Mouse (Mus musculus) hindbrain, embryonic 11.5 days (tissue): Measurements from ENCODE around the gene Cilp. TPM values are rescaled to one million over a fixed set of nuclear protein-coding genes. Genes with fewer than 3 reads are reported as not detected.
"Not testable (repeated sequence)": the region's sequence is repeated elsewhere in the genome, so short reads cannot be mapped to it uniquely, and the experiment has no call there.

Experiments used
- ATAC-seq: fragments of 200-750 bp; cut with Nextera tagmentation; 2 replicates; pipeline ENCODE4 v1.8.0; 2017; ENCODE audit warnings: mild to moderate bottlenecking, moderate TSS enrichment, moderate library complexity; ENCODE audit not compliant: low FRiP score
- DNase-seq: peaks from one replicate; pipeline ENCODE4 v3.0.0-alpha.2; 2015; ENCODE audit warnings: low spot score
- H3K27ac ChIP-seq: fragments of 300-500 bp; sonication (generic); 2 replicates; pipeline ENCODE4 v1.5.1; 2014; ENCODE audit warnings: mild to moderate bottlenecking, low read depth, low read length
- H3K27me3 ChIP-seq: fragments of 300-500 bp; sonication (generic); 2 replicates; pipeline ENCODE4 v1.6.1; 2014; ENCODE audit warnings: mild to moderate bottlenecking, low read length, moderate library complexity, mixed read lengths; ENCODE audit not compliant: control insufficient read depth, insufficient read depth
- H3K36me3 ChIP-seq: fragments of 300-500 bp; sonication (generic); 2 replicates; pipeline ENCODE4 v1.6.1; 2014; ENCODE audit warnings: mild to moderate bottlenecking, low read length, moderate library complexity, mixed read lengths; ENCODE audit not compliant: control insufficient read depth, insufficient read depth
- H3K4me1 ChIP-seq: fragments of 300-500 bp; sonication (generic); replicated peaks from 2 replicates; pipeline ENCODE4 v1.6.1; 2014; ENCODE audit warnings: low read length, mixed read lengths; ENCODE audit not compliant: control insufficient read depth, insufficient read depth
- H3K4me2 ChIP-seq: fragments of 300-500 bp; sonication (generic); replicated peaks from 2 replicates; pipeline ENCODE4 v1.6.1; 2014; ENCODE audit warnings: mild to moderate bottlenecking, low read depth, low read length
- H3K4me3 ChIP-seq: fragments of 300-500 bp; sonication (generic); 2 replicates; pipeline ENCODE4 v1.5.1; 2014; ENCODE audit warnings: low read depth, low read length
- H3K9ac ChIP-seq: fragments of 300-500 bp; sonication (generic); 2 replicates; pipeline ENCODE4 v1.6.1; 2014; ENCODE audit warnings: low read depth, low read length
- H3K9me3 ChIP-seq: fragments of 300-500 bp; sonication (generic); 2 replicates; pipeline ENCODE4 v1.6.1; 2016; ENCODE audit warnings: low read length; ENCODE audit not compliant: control insufficient read depth
- WGBS: fragments of 180-500 bp; shearing (Covaris S2); extraction: QIAGEN DNeasy Blood & Tissue Kit; methylation state at CpG from one replicate; pipeline ENCODE4 v1.1.7; 2014; 5-methylcytosine and 5-hydroxymethylcytosine counted together
- polyA plus RNA-seq: library from polyadenylated mRNA; unstranded; fragments of >200 nt; fragmentation: Nextera tagmentation; extraction: Ambion mirVana; gene quantifications from 2 replicates; pipeline ENCODE4 v1.2.1, GENCODE M21; 2014

Gene Cilp
- polyA plus RNA-seq, 1 experiment from 2014 or later = 0.31 TPM

GRCm38 (mm10) chr9:65281536-65282151 is 16.7 kb downstream of the Cilp start:
- WGBS = 76% methylated on average over 5 of the region's 5 CpGs
- no peak overlapping the region for H3K4me2 ChIP-seq
- H3K4me1 ChIP-seq = no peaks in the 10 kb centered on the region
- H3K9ac ChIP-seq = no peak overlapping the region
- no peaks in the 10 kb centered on the region for H3K27me3 ChIP-seq
- H3K27ac ChIP-seq = no peak overlapping the region
- H3K4me3 ChIP-seq = no peak overlapping the region
- H3K9me3 ChIP-seq = no peaks in the 10 kb centered on the region
- DNase-seq (no peak), ATAC-seq (no peak)
- H3K36me3 ChIP-seq = no peaks in the 10 kb centered on the region

- Histone ChIP-seq H3K9me3 (no peaks in the 10 kb centered on the region), H3K4me3 (no peak overlapping the region), H3K9ac (no peak overlapping the region), H3K4me2 (no peak overlapping the region), H3K4me1 (no peaks in the 10 kb centered on the region), H3K27ac (no peak overlapping the region), H3K27me3 (no peaks in the 10 kb centered on the region), H3K36me3 (no peaks in the 10 kb centered on the region)
- WGBS = 2% methylated on average over 3 of the region's 3 CpGs
- DNase-seq = peak; percentile 57
- ATAC-seq = no peak
Measured at GRCm38 (mm10) chr9:65283301-65283700, 18.3 kb downstream of the Cilp start.

- H3K4me3 ChIP-seq, H3K9me3 ChIP-seq, H3K27me3 ChIP-seq, H3K36me3 ChIP-seq, H3K4me1 ChIP-seq, H3K27ac ChIP-seq, H3K9ac ChIP-seq, DNase-seq, H3K4me2 ChIP-seq, ATAC-seq: not testable (repeated sequence)
- 80% methylated on average over 5 of the region's 5 CpGs for WGBS
Measured at GRCm38 (mm10) chr9:65288252-65288651, 23.3 kb downstream of the Cilp start.

GRCm38 (mm10) chr9:65289988-65290387 is 25.0 kb downstream of the Cilp start:
- H3K4me2 ChIP-seq = no peak overlapping the region
- no peak for DNase-seq
- ATAC-seq = no peak
- WGBS = 93% methylated on average over 4 of the region's 4 CpGs
- H3K36me3 ChIP-seq = no peaks in the 10 kb centered on the region
- H3K4me3 ChIP-seq = no peak overlapping the region
- H3K27ac ChIP-seq = no peak overlapping the region
- H3K27me3 ChIP-seq = no peaks in the 10 kb centered on the region
- no peak overlapping the region for H3K9ac ChIP-seq
- no peaks in the 10 kb centered on the region for H3K4me1 ChIP-seq
- no peaks in the 10 kb centered on the region for H3K9me3 ChIP-seq

GRCm38 (mm10) chr9:65292421-65292820 is 27.4 kb downstream of the Cilp start:
- H3K9ac ChIP-seq = no peak overlapping the region
- no peak overlapping the region for H3K4me3 ChIP-seq
- H3K36me3 ChIP-seq = no peaks in the 10 kb centered on the region
- ATAC-seq (no peak), DNase-seq (no peak)
- no peaks in the 10 kb centered on the region for H3K9me3 ChIP-seq
- H3K4me1 ChIP-seq = no peaks in the 10 kb centered on the region
- 95% methylated on average over 3 of the region's 3 CpGs for WGBS
- no peak overlapping the region for H3K4me2 ChIP-seq
- H3K27ac ChIP-seq = no peak overlapping the region
- no peaks in the 10 kb centered on the region for H3K27me3 ChIP-seq

- 44% methylated on average over 5 of the region's 5 CpGs for WGBS
- no peaks in the 10 kb centered on the region for H3K27me3 ChIP-seq
- no peak for DNase-seq
- ATAC-seq = no peak
- peak overlapping the region; percentile 74 for H3K4me2 ChIP-seq
- peak overlapping the region; percentile 83 for H3K9ac ChIP-seq
- H3K27ac ChIP-seq = no peak overlapping the region
- H3K9me3 ChIP-seq = no peaks in the 10 kb centered on the region
- H3K36me3 ChIP-seq = no peaks in the 10 kb centered on the region
- H3K4me1 ChIP-seq = no peaks in the 10 kb centered on the region
- H3K4me3 ChIP-seq = peak overlapping the region; percentile 87
Measured at GRCm38 (mm10) chr9:65293119-65293518, 28.1 kb downstream of the Cilp start.

GRCm38 (mm10) chr9:65293580-65293972 is 28.6 kb downstream of the Cilp start:
- peak; percentile 43 for DNase-seq
- Histone ChIP-seq H3K9me3 (no peaks in the 10 kb centered on the region), H3K4me2 (peak overlapping the region; percentile 74), H3K4me1 (no peaks in the 10 kb centered on the region), H3K27ac (no peak overlapping the region), H3K36me3 (no peaks in the 10 kb centered on the region), H3K27me3 (no peaks in the 10 kb centered on the region), H3K9ac (peak overlapping the region; percentile 83), H3K4me3 (peak overlapping the region; percentile 87)
- under 1% methylated on average over 9 of the region's 9 CpGs for WGBS
- peak; percentile 54 for ATAC-seq

- Histone ChIP-seq H3K4me2 (peak within 1 kb of the TSS; percentile 74), H3K9ac (peak within 1 kb of the TSS; percentile 88), H3K27me3 (no peaks in the 10 kb centered on the region), H3K9me3 (no peaks in the 10 kb centered on the region), H3K36me3 (no peaks in the 10 kb centered on the region), H3K4me1 (no peaks in the 10 kb centered on the region), H3K4me3 (peak within 1 kb of the TSS; percentile 87), H3K27ac (peak within 1 kb of the TSS; percentile 40; the same call in 1 of the 2 replicates)
- DNase-seq (peak; percentile 100), ATAC-seq (peak; percentile 96)
- under 1% methylated on average over 70 of the region's 71 CpGs for WGBS
Measured at GRCm38 (mm10) chr9:65293973-65294715, 29.2 kb downstream of the Cilp start, which contains the start of gene Clpx. Clpx (plus strand) TSS chr9:65294260.
